Mouse (Mus musculus): ENCODE measurements at regions not wholly inside any gene's neighbourhood (a gene's known extent, or its start where the extent isn't known, plus 50 kb on each side); places are given as distances from the start of the nearest gene placed in this dataset.

GRCm38 (mm10) chr8:26255191-26255669 lies 135.9 kb downstream of the Gm45692 start (continued):
- TF ChIP-seq ELF1 (IDR thresholded peaks at IDR 0.05; ENCODE audit: low read depth, low read length) (peak; percentile 62; the same call in 1 of the 2 replicates), POLR2AphosphoS2 (IDR thresholded peaks at IDR 0.05; ENCODE audit: low read depth, low read length) (no peak), ZKSCAN1 (IDR thresholded peaks at IDR 0.05; ENCODE audit: borderline replicate concordance, low read depth, low read length) (no peak), MAFK (IDR thresholded peaks at IDR 0.05; ENCODE audit: insufficient replicate concordance, low read length) (no peak), CHD1 (IDR thresholded peaks at IDR 0.05; ENCODE audit: low read depth, low read length) (peak; percentile 50; the same call in 1 of the 2 replicates), NRF1 (IDR thresholded peaks at IDR 0.05; ENCODE audit: low read depth, low read length) (no peak), MAX (IDR thresholded peaks at IDR 0.05; ENCODE audit: low read length) (peak; percentile 65), UBTF (IDR thresholded peaks at IDR 0.05; ENCODE audit: low read depth, low read length) (no peak), NELFE (IDR thresholded peaks at IDR 0.05; ENCODE audit: low read depth, low read length) (peak; percentile 60), CHD2 (IDR thresholded peaks at IDR 0.05; ENCODE audit: low read length) (peak; percentile 59), MEF2A (IDR thresholded peaks at IDR 0.05; ENCODE audit: borderline replicate concordance, low read depth, low read length) (peak; percentile 41), RCOR1 (conservative IDR thresholded peaks at IDR 0.05; ENCODE audit: low read depth, low read length) (peak; percentile 87), JUN (IDR thresholded peaks at IDR 0.05; ENCODE audit: insufficient read depth, low read depth, low read length) (no peak), ETS1 (conservative IDR thresholded peaks at IDR 0.05; ENCODE audit: low read depth, low read length) (peak; percentile 88)

GRCm38 (mm10) chr8:26260294-26260693 lies 141.0 kb downstream of the Gm45692 start:
- Histone ChIP-seq H3K9ac (ENCODE audit: insufficient read depth, low read depth) (no peak overlapping the region), H3K4me1 (ENCODE audit: control insufficient read depth in 1 of 2, insufficient read depth in 2 of 2) (peaks cover 2 to 23% of the 10 kb centered on the region in 2 experiments; a peak in 2 of 4 replicates), H3K9me3 (replicated peaks; ENCODE audit: low read length) (peaks cover 21% of the 10 kb centered on the region), H3K27ac (ENCODE audit: insufficient read depth, low read depth) (no peak overlapping the region), H3K27me3 (replicated peaks) (no peaks in the 10 kb centered on the region), H3K4me3 (replicated peaks in 1 of 3; ENCODE audit: low read depth in 2 of 3, low read length in 2 of 3, poor library complexity in 1 of 3) (no peak overlapping the region), H3K36me3 (replicated peaks in 1 of 2; ENCODE audit: control insufficient read depth in 1 of 2, insufficient read depth in 1 of 2, low read length in 1 of 2) (no peaks in the 10 kb centered on the region), H3K4me2 (ENCODE audit: insufficient read depth, low read depth, poor library complexity, severe bottlenecking) (no peak overlapping the region), H3K79me2 (replicated peaks; ENCODE audit: control insufficient read depth, extremely low read depth, insufficient read depth, poor library complexity, severe bottlenecking) (no peaks in the 10 kb centered on the region)
- DNase-seq (ENCODE audit: extremely low read depth), result no peak
- in situ Hi-C loops (cut with MboI; ENCODE audit: low pct_ligation_motif_present, low pct_unique_long_range_greater_than_20kb, low sequenced_read_pairs), result no loop called here
- TF ChIP-seq TCF12 (IDR thresholded peaks at IDR 0.05; ENCODE audit: low read depth, low read length) (no peak), TBP (conservative IDR thresholded peaks at IDR 0.05; ENCODE audit: low read depth, low read length) (no peak), IRF4 (IDR thresholded peaks at IDR 0.05; ENCODE audit: low read depth, low read length) (no peak), ZNF384 (IDR thresholded peaks at IDR 0.05; ENCODE audit: low read depth, low read length) (no peak), MEF2A (IDR thresholded peaks at IDR 0.05; ENCODE audit: borderline replicate concordance, low read depth, low read length) (no peak), RAD21 (IDR thresholded peaks at IDR 0.05; ENCODE audit: low read depth, low read length) (no peak), ZC3H11A (IDR thresholded peaks at IDR 0.05; ENCODE audit: low read depth, low read length) (no peak), SIN3A (IDR thresholded peaks at IDR 0.05; ENCODE audit: low read length) (no peak), MYC (IDR thresholded peaks at IDR 0.05; ENCODE audit: low read depth, low read length) (no peak), UBTF (IDR thresholded peaks at IDR 0.05; ENCODE audit: low read depth, low read length) (no peak), JUN (IDR thresholded peaks at IDR 0.05; ENCODE audit: insufficient read depth, low read depth, low read length) (no peak), CHD1 (IDR thresholded peaks at IDR 0.05; ENCODE audit: low read depth, low read length) (no peak)
- dilution Hi-C loops (cut with MboI; ENCODE audit: extremely low pct_ligation_motif_present, extremely low pct_unique_long_range_greater_than_20kb, low sequenced_read_pairs), result no loop called here
